Mouse (Mus musculus): ENCODE results near the gene Pxn. TPM values are rescaled to one million over a fixed set of nuclear protein-coding genes. Genes with fewer than 3 reads are reported as not detected.

Gene Pxn
- total RNA-seq, 4 experiments from 2014 or later: 31.2 to 43.4 (median 34.1) TPM

DNA sequence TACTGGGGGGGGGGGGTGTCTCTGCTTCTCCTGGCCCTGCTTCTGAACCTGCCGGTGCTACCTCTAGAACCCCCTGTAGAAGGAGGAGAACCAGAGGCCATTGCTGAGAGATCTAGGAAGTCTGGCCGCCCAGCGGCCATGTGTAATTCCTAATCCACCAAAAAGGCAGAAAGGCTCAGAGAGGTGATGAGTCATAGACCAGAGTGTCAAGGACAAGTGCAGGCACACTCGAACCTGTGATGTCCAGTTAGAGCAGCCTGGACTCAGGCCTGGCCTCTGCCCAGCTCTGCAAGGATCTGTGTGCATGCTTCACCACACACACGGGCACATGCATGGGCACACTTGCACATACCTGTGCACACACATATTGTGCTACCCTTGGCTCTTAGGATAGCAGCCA, 21.7 kb downstream of the Pxn start:
- DNase-seq (ENCODE audit: low spot score): no peak

DNA sequence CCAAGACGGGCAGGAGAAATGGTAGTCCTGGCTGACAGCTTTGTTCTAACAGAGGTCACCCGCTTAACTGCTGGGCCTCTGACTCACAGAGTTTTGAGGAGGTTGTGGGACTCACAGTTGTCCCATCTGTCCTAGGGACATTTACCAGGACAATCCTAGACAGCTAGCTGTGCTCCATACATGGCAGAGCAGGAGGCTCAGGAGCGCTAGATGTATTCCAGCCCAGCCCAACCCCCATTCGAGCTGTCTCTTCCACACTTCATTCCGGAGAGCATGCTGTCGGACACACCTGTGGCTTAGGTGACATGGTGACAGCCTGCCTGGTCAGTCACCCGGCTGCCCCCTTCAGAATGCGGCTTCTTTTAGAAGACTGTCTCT, 22.9 kb downstream of the Pxn start:
- DNase-seq (ENCODE audit: low spot score): no peak

DNA sequence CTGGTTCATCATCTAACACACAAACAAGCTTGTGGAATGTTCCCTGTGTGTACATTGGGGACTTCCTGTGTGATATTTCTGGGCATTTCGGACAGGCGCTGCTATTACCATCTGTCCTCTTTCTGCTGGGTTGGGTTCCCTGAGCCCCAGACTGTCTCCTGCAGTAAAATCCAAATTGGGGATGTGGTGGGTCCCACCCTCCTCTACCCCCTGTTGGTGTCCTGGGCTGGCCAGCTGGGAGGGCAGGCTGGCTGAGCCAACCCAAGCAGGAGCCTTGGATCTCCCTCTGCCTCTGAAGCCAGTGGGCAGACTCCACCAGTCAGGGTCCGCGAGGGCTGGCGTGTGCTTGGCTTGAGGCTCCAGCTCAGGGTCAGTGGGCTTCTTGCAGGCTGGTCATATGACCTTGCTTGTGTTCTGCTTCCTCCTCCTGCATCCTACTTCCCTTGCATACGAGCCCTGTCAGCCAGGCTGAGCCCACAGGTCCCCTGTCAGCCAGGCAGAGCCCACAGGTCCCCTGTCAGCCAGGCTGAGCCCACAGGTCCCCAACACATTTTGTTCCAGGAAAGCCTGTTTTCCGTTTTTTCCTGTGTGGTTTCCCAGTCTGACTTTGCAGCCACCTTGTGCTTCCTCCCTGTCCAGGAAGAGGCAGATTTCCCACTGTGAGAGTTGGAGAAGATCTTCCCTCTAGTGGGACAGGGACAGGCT, 23.4 kb downstream of the Pxn start:
- DNase-seq (ENCODE audit: low spot score): no peak

DNA sequence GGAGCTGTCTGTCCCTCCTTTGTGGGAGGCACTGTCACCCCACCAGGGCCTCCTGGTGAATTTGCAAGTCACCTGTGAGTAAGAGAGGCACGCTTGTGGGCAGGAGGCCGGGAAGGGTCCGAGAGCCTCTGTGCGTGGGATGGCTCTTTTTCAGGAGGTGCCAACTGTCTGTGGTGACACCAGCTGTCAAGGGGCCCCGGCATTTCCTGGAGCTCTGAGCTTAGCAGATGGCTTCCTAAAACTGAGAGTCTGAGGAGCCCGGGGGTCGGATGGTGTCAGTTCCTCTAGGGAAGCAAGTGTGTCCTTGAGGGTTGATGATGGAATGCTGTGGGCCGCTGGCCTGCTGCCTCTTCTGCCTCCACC, 24.0 kb downstream of the Pxn start:
- no peak for DNase-seq (ENCODE audit: low spot score)

DNA sequence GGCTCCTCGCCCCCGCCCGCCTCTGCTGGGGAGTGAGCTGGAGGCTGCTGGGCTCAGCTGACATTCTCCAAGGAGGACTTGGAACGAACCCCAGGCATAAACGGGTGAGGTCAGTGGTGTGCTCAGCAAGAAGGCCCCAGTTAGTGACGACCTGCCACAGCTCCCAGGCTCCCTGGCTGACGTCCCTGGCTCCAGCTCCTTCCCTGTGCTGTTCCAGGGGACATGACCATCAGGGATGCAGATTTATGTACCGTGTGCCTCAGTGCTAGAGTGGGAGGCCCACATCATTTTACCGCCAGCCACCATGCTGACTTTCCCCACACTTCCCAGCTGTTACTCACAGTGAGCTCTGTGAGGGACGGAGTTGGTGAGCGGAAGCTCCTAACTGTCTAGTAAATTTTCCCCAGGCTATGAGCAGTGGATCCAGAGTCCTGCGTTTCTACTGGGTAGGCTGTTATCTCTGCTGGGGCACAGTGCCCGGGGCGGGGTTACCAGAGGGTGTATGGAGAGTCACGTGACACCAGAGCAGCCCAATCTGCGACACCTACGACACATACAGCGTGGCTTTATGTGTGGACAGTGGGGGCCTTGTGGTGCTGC, 25.3 kb downstream of the Pxn start:
- DNase-seq (ENCODE audit: low spot score): peak; percentile 87

DNA sequence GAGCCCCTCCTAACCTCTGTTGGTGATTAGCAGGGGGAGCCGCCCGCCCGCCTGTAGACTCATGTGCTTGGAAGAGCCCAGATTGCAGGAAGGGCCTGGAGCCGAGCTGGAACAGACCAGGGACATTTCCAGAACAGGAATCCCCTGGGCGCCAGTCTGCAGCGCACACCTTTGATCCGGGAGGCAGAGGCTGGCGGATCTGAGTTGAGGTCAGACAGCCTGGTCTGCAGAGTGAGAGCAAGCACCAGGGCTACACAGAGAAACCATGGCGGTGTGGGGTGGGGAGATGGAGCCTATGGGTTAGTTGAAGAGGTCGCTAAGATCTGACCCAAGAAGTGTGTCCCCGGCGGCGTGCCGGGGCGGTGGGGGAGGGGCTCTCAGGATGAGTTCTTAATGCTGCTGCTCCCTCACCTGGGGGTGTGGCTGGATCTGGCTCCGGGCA, 27.8 kb downstream of the Pxn start:
- peak; percentile 74 for DNase-seq (ENCODE audit: low spot score)

DNA sequence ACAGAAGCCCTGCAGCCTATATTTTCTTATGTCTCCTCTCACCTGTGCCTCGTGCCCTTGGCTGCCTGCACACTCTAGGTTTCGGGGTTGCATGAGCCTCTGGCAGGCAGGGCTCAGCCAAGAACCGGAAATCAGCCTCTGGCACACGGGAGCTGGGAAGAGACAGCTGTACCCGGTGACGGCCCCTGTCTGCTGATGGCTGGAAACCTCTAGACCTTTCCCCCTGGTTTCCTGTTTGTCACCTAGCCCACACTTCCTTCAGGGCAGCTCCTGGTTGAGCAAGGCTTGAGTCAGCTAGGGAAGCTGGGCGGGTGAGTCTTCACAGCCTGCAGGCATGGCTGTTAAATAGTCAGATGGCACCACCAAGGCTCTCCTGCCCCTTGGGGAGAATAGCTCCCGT, 28.4 kb downstream of the Pxn start:
- DNase-seq (ENCODE audit: low spot score): no peak

DNA sequence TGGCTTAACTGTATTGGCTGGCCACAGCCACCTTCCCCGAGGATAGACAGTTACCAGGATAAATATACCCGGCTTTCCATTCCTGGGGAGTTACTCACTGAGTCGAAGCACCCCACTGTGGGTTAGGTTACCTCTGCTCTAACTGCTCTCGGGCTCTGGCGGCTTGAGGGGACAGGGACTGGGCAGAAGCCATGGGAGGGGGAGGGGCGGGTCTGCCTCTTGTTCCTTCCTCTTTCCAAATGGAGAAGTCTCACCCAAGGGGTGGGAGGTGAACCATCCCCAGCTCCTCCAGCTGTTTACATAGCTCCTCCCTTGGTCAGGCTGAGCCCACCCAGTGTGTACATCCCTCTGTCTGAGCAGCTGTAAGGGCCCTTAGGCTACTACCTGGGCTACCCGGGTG, 29.2 kb downstream of the Pxn start:
- no peak for DNase-seq (ENCODE audit: low spot score)

DNA sequence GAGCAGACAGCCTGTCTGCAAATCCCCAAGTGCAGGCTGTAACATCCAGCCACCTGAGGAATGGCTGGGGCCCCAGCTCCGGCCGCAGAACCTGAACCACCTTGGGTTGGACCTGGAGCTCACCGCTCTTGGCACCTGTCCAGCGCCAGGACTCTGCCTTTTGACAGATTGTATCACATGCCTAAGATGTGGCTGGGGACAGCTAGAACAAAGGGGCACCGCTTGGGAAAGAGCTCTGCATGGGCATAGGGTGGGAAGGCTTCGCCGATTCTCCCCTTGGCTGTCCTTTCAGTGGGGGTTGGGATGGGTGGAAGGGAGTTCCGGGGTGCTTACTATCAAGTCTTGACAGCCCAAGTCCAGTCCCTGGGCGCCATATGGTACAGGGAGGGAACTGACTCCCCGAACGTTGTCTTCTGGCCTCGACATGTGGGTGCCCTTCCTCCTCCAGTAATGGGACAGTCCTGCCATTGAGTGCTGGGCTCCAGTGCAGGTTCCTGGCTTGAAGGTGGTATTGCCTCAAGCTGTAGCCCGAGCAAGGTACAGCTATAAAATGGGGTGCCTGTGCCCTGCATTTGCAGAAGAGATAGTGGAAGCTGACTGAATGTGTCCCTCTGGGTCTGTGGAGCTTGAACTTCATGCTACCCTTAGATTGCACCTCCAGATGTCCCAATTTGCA, 31.7 kb downstream of the Pxn start:
- no peak for DNase-seq (ENCODE audit: low spot score)

DNA sequence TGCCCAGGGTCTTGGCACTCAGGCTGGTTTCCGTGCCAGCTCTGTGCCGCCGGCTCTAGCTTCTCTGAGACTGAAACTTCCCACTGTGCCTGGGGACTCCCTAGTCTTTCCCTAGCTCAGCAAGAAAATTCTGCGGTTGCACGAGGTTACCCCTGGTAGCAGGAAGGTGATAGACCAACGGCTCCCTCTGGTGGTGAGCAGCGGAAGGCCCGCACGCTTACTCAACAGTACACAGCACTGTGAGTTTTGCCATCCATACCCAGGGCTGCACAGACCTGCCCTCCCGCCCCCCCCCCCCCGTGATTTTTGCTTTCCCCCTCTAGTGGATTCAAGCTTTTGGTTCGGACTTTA, 32.2 kb downstream of the Pxn start:
- peak; percentile 94 for DNase-seq (ENCODE audit: low spot score)

DNA sequence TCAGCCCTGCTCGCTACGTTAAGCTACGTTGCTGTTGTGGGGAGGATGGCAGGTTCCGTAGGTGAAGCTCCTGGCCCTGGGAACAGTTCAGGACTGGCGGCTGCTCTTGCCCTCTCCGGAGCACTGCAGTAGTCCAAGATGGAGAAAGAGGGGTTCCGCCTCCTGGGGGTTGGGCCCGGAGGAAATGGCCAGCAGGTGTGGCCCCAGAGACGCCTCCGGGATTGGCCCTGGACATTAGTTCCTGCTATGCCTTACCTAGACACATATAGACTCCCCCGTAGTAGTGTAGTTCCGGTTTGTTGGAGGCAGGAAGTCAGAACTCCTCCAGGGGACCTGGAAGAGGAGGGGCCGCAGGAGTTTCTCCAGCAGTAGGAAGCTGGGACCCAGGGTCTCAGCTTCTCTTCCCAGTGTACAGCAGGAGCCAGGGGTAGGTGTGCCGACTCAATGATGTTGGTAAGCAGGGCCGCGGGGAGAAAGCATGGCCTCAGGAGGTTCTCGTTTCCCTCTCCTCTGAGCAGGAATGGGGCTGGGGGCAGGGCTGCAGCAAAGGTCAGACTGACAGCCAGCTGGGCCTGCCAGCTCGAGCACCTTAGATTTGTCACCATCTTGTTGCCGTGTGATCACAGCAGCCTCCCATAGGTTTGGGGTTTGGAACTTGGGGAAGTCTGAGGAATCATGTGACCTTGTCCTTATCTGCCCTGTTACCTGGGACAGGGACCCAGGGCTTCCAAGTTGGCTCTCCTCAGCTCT, 36.3 kb downstream of the Pxn start:
- no peak for DNase-seq (ENCODE audit: low spot score)

DNA sequence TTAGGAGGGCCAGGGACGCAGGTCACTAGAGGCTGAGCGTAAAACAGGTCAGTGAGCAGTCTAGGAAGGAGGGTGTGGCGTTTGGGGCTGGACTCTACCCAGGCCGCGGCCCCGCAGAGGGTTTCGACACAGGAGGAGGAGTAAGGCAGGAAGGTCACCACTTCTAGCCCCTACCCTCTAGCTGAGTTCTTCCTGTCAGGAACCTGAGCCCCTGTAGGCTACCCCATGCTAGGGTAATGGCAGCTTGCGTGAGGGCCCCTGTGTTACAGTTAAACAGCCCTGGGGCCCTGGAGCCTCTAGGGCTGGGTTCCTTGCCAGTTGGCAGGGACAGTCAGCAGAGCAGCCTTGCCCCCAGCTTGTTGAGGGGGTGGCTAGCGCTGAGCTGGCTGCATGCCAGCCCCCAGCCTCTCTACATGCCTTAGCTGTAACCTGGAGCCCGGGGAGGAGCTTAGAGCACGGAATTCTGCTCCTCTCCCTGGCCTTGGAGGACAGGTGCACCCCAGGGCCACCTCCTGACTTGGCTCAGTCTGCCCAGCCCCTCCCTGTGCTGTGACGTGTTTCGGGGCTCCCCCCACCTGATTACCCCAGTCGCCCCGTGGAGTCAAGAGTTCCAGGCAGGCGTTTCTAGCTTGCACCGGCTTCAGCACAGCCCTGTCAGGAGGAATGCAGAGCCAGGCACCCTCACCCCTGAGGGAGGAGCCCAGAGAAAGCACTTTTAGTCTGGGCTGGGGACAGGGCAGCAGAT, 37.2 kb downstream of the Pxn start:
- DNase-seq (ENCODE audit: low spot score): no peak

DNA sequence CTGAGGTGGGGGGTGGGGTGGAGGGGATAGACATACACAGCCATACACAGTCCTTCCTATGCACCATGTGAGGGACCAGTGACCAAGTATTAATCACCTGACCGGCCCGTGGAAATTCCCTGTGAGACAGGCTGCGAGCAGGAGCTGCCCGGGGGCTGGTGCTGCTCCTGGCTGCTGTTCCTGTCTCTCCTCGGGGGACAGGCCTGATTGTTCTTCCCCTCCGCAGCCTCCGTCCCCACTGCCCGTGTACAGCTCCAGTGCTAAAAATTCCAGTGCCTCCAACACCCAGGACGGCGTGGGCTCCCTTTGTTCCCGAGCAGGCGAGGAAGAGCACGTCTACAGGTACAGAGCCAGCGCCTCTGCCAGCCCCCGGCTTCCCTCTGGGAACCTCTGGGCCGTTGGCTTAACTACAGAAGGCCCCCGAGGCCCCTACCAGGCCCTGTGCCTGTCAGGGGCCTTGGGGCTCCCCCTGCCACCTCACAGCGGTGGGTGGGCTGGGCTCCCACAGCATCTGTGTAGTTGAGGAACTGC, 38.2 kb downstream of the Pxn start:
- DNase-seq (ENCODE audit: low spot score): no peak

DNA sequence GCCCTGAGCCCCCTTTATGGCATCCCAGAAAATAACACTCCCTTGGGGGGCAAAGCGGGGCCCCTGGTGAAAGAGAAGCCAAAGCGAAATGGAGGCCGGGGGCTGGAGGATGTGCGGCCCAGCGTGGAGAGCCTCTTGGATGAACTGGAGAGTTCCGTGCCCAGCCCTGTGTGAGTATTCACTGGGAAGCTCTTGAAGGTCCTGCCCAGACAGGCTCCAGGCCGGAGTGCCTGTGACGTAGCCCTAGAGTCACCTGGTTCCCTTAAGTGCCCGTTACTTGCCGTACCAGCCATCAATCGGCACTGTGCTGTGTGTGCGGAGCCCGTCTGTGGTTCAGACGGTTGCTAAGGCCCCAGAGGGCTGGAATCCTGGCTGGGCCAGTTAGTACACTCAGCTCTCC, 39.2 kb downstream of the Pxn start:
- no peak for DNase-seq (ENCODE audit: low spot score)

DNA sequence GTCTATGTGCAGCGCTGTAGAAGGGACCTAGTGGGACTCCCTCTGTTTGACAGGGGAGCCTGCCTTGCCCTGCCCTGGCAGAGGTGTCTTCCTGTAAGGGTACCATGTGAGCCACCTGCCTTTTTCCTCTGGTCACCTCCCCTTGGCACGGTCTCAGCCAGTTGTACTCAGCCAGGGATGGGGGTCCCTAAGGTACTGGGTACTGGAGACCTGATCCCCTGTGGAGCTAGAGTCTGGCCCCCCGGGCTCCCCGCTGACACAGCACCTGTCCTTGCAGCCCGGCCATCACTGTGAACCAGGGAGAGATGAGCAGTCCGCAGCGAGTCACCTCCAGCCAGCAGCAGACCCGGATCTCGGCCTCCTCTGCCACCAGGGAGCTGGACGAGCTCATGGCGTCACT, 40.1 kb downstream of the Pxn start:
- no peak for DNase-seq (ENCODE audit: low spot score)

DNA sequence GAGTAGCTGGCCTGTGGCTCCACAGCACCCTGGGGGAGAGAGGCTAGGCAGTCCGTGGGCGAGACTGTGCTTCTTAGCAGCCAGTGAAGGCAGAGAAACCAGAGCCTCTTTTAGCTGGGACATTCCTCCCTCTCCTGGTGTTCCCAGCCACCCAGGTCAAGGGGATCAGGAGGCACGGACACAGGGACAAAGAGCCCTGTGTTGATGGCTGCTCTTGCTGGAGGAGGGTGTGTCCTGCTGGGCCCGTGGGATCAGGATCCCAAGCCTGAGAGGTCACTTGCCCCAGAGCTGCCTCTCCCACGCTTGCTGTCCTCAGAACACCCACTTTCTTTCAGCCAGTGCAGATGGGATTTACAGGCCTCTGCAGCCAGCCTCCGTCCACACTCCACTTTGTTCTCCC, 40.5 kb downstream of the Pxn start:
- no peak for DNase-seq (ENCODE audit: low spot score)

DNA sequence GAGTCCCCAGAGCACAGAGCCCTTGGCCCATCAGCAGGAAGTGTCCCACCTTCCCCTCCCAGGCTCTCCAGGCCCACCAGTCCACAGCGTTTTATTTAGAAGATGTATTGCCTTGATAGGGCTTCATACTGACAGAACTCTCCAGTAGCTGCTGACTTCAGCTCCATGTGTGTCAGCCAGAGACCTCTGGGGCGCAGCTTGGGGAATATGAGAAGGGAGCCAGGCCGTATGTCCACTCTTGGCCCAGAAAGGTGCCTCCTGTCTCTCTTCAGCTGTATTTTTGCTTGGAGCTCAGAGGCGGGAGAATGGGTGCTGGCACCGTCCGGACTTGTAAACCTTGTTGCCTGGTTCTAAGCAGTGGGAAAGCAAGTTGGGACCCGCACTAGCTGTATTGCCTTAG, 40.9 kb downstream of the Pxn start:
- DNase-seq (ENCODE audit: low spot score): no peak

DNA sequence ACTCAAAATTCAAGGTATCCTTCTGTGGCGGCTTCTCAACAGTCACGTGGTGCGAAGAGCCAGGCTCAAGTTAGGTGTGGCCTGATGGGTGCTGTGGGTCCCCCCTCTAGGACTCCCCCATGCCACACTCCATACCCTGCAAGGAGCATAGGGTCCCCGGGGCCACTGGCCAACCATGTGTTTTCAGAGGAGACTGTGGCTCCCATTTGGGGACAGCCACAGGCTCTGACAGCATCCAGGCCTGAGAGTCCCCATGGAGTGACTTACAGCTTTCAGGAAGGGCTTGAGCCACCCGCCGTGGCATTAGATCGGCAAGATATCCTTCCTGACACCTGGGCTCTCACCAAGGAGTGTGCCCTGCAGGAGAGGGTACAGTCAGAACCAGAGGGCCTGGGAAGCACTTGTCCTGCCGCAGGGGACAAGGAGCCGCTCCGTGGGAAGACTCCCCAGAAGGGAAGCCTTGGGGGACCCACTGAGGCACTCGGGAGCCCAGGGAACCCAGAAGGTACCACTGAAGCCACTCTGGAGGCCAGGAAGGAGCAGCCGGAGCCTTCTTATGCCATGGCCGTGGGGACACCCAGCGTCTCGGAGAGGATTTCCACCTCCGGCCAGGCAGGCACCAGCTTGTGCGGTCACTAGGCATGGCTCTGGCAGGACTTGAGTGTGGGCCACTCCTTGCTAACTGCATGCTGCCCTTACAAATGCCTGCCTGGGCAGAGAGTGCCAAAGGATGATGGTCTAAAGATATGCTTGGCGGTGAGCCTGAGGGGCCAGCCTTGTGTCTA, 42.2 kb downstream of the Pxn start:
- no peak for DNase-seq (ENCODE audit: low spot score)

DNA sequence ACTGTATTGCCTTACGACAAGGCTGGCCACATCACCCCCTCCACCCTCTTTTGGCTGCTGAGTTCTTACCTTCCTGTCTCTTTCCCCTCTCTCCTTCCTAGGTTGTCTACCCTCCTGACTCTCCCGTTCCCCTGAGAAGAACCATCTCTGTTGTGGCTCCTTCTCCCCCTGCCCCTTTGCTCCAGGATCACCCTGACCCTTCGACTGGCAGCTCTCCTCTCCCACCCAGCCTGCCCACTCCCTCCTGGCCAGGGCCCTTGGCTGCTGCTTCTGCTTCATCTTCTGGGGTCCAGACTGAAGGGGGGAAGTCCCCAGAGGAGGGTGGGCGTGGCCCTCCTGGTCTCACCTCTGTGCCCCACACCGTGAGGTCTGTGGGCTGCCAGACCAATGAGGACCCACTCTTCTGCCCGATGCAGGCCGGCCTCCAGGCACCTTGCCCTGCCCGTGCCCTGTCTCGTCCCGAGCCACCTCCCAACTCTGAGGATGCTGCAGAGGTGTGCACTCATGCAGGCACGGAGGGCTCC, 44.1 kb downstream of the Pxn start:
- DNase-seq (ENCODE audit: low spot score): no peak

DNA sequence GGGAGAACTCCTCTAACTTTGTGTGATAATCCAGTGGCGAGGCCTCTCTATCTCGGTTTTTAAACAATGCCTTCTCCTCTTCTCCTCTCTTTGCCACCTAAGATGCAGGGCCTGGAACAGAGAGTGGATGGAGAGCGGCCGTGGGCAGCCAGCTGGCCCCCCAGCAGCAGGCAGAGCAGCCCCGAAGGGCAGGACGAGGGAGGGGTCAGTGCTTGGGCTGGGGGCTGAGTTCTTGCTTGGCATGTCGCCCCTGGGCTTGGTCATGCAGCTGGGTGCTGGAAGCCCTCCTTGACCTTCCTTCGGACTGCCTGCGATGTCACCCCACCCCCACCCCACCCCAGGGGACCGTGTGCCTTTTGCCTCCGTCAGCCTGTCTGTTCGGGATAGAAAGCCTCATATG, 44.9 kb downstream of the Pxn start:
- DNase-seq (ENCODE audit: low spot score): no peak

DNA sequence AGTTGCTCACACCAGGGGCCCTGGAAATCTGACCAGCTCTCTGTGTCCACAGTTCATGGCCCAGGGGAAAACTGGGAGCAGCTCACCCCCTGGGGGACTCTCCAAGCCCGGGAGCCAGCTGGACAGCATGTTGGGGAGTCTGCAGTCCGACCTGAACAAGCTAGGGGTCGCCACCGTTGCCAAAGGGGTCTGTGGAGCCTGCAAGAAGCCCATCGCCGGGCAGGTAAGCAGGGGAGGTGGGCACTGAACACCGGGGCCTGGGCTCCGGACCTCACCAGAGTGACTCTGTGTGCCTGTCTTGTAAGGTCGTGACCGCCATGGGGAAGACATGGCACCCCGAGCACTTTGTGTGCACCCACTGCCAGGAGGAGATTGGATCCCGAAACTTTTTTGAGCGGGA, 45.3 kb downstream of the Pxn start:
- DNase-seq (ENCODE audit: low spot score): no peak
